Mouse (Mus musculus): Measurements from ENCODE around the gene Mgll.

Gene Mgll

GRCm38 (mm10) chr6:88809091-88810037 is 85.2 kb downstream of the Mgll start:
- no peak for DNase-seq (ENCODE audit: low read depth, low spot score)
- Histone ChIP-seq H3K27me3 (ENCODE audit: control insufficient read depth, insufficient read depth, low read length, poor library complexity, severe bottlenecking) (no peaks in the 10 kb centered on the region), H3K36me3 (ENCODE audit: control insufficient read depth, insufficient read depth, low read length, poor library complexity, severe bottlenecking) (no peaks in the 10 kb centered on the region)

GRCm38 (mm10) chr6:88810291-88810690 is 86.1 kb downstream of the Mgll start:
- Histone ChIP-seq H3K27me3 (ENCODE audit: control insufficient read depth, insufficient read depth, low read length, poor library complexity, severe bottlenecking) (no peaks in the 10 kb centered on the region), H3K36me3 (ENCODE audit: control insufficient read depth, insufficient read depth, low read length, poor library complexity, severe bottlenecking) (no peaks in the 10 kb centered on the region)
- DNase-seq (ENCODE audit: low read depth, low spot score), result no peak

DNA sequence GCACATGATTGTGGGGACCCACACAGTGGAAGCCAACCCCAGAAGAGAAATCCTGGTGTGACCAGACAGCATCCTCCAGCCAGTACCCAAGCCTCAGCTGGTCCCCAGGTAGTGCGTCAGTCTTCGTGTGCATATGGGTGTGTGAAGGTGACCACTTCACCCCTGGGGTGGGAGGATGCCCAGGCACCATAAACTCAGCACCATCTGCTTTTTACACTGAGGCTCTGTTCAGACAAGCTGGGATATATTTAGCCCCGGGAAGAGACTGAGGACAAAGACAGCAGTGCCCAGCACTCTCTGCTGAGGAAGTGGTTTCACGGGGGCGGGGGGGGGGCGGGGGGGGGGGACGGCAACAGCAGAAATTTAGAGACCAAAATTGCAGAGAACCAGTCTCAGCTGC is 87.2 kb downstream of the Mgll start:
- no peaks in the 10 kb centered on the region for H3K36me3 ChIP-seq (ENCODE audit: control insufficient read depth, insufficient read depth, low read length, poor library complexity, severe bottlenecking)
- peak; percentile 29 for DNase-seq (ENCODE audit: low read depth, low spot score)
- no peaks in the 10 kb centered on the region for H3K27me3 ChIP-seq (ENCODE audit: control insufficient read depth, insufficient read depth, low read length, poor library complexity, severe bottlenecking)

DNA sequence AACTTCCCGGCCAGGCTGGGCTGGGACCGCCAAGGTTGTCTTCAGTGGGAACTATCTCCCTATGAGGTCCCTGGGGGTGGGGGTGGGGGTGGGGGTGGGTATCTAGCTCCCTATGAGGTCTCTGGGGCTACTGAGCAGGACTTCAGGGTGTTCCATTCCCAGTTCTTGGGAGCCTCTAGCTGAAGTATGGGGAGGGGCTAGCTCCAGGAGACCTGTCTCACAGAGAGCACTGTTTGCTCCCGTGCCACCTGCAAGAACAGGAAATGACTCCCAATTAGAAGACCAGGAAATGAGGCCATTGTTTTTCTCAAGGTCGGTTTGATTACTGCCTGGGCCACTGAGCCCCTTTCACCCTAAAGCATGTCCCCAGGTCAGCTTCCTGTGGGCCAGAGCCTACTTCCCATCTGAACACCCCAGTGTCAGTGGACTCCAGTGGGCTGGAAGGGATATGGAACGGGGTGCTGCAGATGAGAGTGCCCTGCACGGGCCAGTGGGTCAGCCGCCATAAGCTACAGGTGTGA is 87.7 kb downstream of the Mgll start:
- DNase-seq (ENCODE audit: low read depth, low spot score), result no peak
- Histone ChIP-seq H3K27me3 (ENCODE audit: control insufficient read depth, insufficient read depth, low read length, poor library complexity, severe bottlenecking) (no peaks in the 10 kb centered on the region), H3K36me3 (ENCODE audit: control insufficient read depth, insufficient read depth, low read length, poor library complexity, severe bottlenecking) (no peaks in the 10 kb centered on the region)

DNA sequence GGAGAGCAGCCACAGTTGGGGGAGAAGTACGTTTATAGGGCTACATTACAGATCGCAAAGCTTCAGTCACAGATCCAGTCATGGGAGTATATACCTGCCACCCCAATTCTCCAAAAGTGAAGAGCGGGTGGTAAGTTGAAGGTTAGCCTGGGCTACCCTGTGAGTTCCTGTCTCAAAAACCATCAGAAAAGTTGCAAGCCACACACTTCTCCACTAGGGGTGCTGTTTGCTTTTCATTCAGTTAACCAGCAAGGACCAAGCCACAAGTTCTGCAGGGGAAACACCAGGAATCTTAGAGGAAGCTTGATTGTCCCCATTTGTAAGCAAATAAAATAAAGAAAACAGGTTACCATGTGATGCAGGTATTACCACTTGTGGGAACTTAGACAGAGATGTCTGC is 88.7 kb downstream of the Mgll start:
- peak; percentile 80 for DNase-seq (ENCODE audit: low read depth, low spot score)
- Histone ChIP-seq H3K27me3 (ENCODE audit: control insufficient read depth, insufficient read depth, low read length, poor library complexity, severe bottlenecking) (no peaks in the 10 kb centered on the region), H3K36me3 (ENCODE audit: control insufficient read depth, insufficient read depth, low read length, poor library complexity, severe bottlenecking) (no peaks in the 10 kb centered on the region)

DNA sequence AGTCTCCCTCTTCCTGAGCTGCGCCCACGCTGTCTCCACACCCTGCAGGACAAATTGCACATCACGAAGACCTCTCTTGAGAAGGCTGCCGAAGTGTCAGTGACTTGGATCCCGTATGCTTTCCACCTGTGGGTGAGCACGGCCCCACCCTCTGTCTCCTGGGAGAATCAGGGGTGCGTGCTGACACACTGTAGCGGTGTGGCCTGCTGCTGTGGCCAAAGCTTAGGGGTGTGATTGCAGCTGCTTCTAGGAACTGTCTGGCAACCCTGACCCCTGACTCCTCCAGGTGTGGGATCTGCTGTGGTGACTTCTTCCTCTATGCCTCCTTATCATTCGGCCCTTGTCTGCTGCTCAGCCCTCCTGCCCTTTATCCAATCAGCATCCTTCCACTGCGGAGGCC is 89.6 kb downstream of the Mgll start:
- no peaks in the 10 kb centered on the region for H3K36me3 ChIP-seq (ENCODE audit: control insufficient read depth, insufficient read depth, low read length, poor library complexity, severe bottlenecking)
- DNase-seq (ENCODE audit: low read depth, low spot score), result no peak
- no peaks in the 10 kb centered on the region for H3K27me3 ChIP-seq (ENCODE audit: control insufficient read depth, insufficient read depth, low read length, poor library complexity, severe bottlenecking)

- Histone ChIP-seq H3K27me3 (ENCODE audit: control insufficient read depth, insufficient read depth, low read length, poor library complexity, severe bottlenecking) (no peaks in the 10 kb centered on the region), H3K36me3 (ENCODE audit: control insufficient read depth, insufficient read depth, low read length, poor library complexity, severe bottlenecking) (no peaks in the 10 kb centered on the region)
- DNase-seq (ENCODE audit: low read depth, low spot score), result no peak
Measured at GRCm38 (mm10) chr6:88815036-88815435, 90.8 kb downstream of the Mgll start.

DNA sequence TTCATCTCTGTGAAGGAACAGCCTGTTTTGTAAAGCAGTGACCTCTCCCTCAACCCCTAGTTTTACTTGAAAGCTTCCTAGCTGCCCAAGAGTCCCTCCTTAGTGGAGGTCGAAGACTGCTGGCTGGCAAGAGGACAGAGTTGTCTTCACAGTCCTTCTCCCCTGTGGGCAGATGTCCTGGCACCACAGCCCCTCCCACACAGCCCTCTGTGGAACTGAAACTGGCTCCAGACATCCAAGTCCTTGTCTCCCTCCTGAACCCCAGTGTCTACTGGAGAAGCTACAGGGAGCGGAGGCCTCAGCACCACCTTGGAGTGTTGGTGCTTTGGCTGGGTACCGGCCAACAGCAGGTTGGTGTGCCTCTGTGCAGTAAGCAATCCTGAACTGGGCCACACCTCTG is 91.3 kb downstream of the Mgll start:
- H3K36me3 ChIP-seq (ENCODE audit: control insufficient read depth, insufficient read depth, low read length, poor library complexity, severe bottlenecking), result no peaks in the 10 kb centered on the region
- DNase-seq (ENCODE audit: low read depth, low spot score), result no peak
- H3K27me3 ChIP-seq (ENCODE audit: control insufficient read depth, insufficient read depth, low read length, poor library complexity, severe bottlenecking), result no peaks in the 10 kb centered on the region

DNA sequence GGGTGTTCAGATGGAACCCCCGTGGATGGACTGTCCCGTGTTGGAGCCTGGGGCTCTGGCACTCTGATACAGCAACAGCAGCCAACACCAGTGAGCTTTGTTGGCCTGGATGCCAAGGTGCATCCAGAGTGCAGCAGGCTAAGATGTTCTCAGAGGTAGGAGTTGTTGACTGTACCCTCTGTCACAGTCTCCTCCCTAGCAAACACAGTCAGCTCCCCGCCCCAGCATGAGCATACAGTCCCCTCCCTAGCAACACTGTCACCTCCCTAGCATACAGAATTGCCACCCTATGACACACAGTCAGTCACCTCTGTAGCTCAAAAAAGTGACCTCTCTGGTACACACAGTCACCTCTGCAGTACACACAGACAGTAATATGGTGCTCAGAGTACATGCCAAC is 92.7 kb downstream of the Mgll start:
- Histone ChIP-seq H3K36me3 (ENCODE audit: control insufficient read depth, insufficient read depth, low read length, poor library complexity, severe bottlenecking) (no peaks in the 10 kb centered on the region), H3K27me3 (ENCODE audit: control insufficient read depth, insufficient read depth, low read length, poor library complexity, severe bottlenecking) (no peaks in the 10 kb centered on the region)
- DNase-seq (ENCODE audit: low read depth, low spot score), result no peak

DNA sequence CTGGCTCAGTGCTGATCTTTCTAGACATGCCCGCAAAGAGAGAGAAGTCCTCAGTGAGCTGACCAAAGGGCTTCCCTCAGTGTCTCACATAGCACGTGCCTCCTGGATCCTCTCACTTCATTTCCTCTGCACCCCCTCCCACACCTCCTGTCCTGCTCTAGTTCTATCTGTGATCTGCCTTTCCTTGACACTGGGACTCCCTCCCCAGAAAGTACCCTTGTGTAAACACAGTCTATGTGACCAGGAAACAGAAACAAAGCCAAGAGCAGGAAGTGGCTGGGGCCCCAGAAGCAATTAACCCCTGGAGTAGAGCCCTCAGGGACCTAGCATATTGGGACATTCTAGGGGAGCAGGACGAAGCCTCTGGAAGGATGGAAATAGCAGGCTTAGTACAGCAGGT is 96.6 kb downstream of the Mgll start:
- DNase-seq (ENCODE audit: low read depth, low spot score), result no peak
- Histone ChIP-seq H3K27me3 (ENCODE audit: control insufficient read depth, insufficient read depth, low read length, poor library complexity, severe bottlenecking) (no peaks in the 10 kb centered on the region), H3K36me3 (ENCODE audit: control insufficient read depth, insufficient read depth, low read length, poor library complexity, severe bottlenecking) (no peaks in the 10 kb centered on the region)

- Histone ChIP-seq H3K36me3 (ENCODE audit: control insufficient read depth, insufficient read depth, low read length, poor library complexity, severe bottlenecking) (no peaks in the 10 kb centered on the region), H3K27me3 (ENCODE audit: control insufficient read depth, insufficient read depth, low read length, poor library complexity, severe bottlenecking) (no peaks in the 10 kb centered on the region)
- no peak for DNase-seq (ENCODE audit: low read depth, low spot score)
Measured at GRCm38 (mm10) chr6:88821294-88821693, 97.1 kb downstream of the Mgll start.

GRCm38 (mm10) chr6:88821901-88822300 is 97.7 kb downstream of the Mgll start:
- no peaks in the 10 kb centered on the region for H3K36me3 ChIP-seq (ENCODE audit: control insufficient read depth, insufficient read depth, low read length, poor library complexity, severe bottlenecking)
- DNase-seq (ENCODE audit: low read depth, low spot score), result no peak
- no peaks in the 10 kb centered on the region for H3K27me3 ChIP-seq (ENCODE audit: control insufficient read depth, insufficient read depth, low read length, poor library complexity, severe bottlenecking)

DNA sequence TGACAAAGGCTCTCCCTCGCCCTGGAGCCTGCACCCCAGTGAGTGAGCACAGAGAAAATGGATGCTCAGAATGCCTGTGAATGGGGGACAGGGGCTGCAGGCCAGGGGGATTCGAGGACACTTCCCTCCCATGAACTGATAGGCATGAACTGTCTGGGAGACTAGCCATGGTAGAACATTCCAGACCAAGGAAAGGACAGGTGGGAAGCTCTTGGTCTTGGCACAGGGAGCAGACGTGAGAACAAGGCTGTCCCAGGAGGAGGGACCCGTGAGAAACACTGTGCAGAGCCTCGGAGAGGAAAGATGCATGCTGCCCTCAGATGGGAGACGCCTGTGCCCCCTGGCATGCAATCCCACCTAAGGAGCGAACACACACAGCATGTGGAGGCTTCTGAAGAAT is 100.0 kb downstream of the Mgll start:
- Histone ChIP-seq H3K27me3 (ENCODE audit: control insufficient read depth, insufficient read depth, low read length, poor library complexity, severe bottlenecking) (no peaks in the 10 kb centered on the region), H3K36me3 (ENCODE audit: control insufficient read depth, insufficient read depth, low read length, poor library complexity, severe bottlenecking) (no peaks in the 10 kb centered on the region)
- no peak for DNase-seq (ENCODE audit: low read depth, low spot score)

GRCm38 (mm10) chr6:88826088-88826487 is 101.9 kb downstream of the Mgll start:
- DNase-seq (ENCODE audit: low read depth, low spot score), result no peak
- H3K36me3 ChIP-seq (ENCODE audit: control insufficient read depth, insufficient read depth, low read length, poor library complexity, severe bottlenecking), result no peaks in the 10 kb centered on the region
- H3K27me3 ChIP-seq (ENCODE audit: control insufficient read depth, insufficient read depth, low read length, poor library complexity, severe bottlenecking), result no peaks in the 10 kb centered on the region

- no peaks in the 10 kb centered on the region for H3K36me3 ChIP-seq (ENCODE audit: control insufficient read depth, insufficient read depth, low read length, poor library complexity, severe bottlenecking)
- no peaks in the 10 kb centered on the region for H3K27me3 ChIP-seq (ENCODE audit: control insufficient read depth, insufficient read depth, low read length, poor library complexity, severe bottlenecking)
- no peak for DNase-seq (ENCODE audit: low read depth, low spot score)
Measured at GRCm38 (mm10) chr6:88826545-88826944, 102.3 kb downstream of the Mgll start.

Data from splenic B cell, adult 2 months (primary cell).